8 mouse cellular contexts compared by ENCODE assay signal in genomic region chrX:150814139-150814469, GRCm38 (mm10). TPM values are rescaled to one million over a fixed set of nuclear protein-coding genes. Genes with fewer than 3 reads are reported as not detected.
DNase-seq lines count a peak whose midpoint lies in the region; ATAC-seq and TF ChIP-seq lines count a peak whose summit lies in the region.

Gene Maged2, minus strand, starts transcription at chrX:150814345.

- peaks cover 11% of the 10 kb centered on the region; the same call in 1 of the 2 replicates for H3K36me3 ChIP-seq in lung, embryonic 16.5 days (ENCODE audit: control insufficient read depth, insufficient read depth, low read length)
- no peaks in the 10 kb centered on the region for H3K36me3 ChIP-seq in liver, embryonic 15.5 days (replicated peaks)
- no peaks in the 10 kb centered on the region for H3K36me3 ChIP-seq in testis, adult 2 months (ENCODE audit: control insufficient read depth, insufficient read depth, low read length)

- intact Hi-C loops in gastrocnemius, postnatal 14 days (cut with DNase I; ENCODE audit: low total_unique reads), result no loop called here

- H3K27me3 ChIP-seq in lung, embryonic 16.5 days (ENCODE audit: control insufficient read depth, insufficient read depth, low read depth, low read length), result no peaks in the 10 kb centered on the region
- no peaks in the 10 kb centered on the region for H3K27me3 ChIP-seq in liver, embryonic 15.5 days
- H3K27me3 ChIP-seq in testis, adult 2 months (ENCODE audit: control insufficient read depth, insufficient read depth, low read length), result no peaks in the 10 kb centered on the region

- ATAC-seq in lung, embryonic 16.5 days (ENCODE audit: low read depth), result peak; percentile 74
- no peak for ATAC-seq in inflammation-experienced regulatory T-cells, adult 6 months
- ATAC-seq in liver, embryonic 15.5 days (ENCODE audit: insufficient read depth), result no peak

- peaks cover 4% of the 10 kb centered on the region; the same call in 1 of the 2 replicates for H3K4me1 ChIP-seq in lung, embryonic 16.5 days (replicated peaks; ENCODE audit: control insufficient read depth, insufficient read depth, low read length)
- 0 out of 2 replicates have a peak, but pooled peaks cover 3% of the 10 kb centered on the region for H3K4me1 ChIP-seq in liver, embryonic 15.5 days (replicated peaks)
- peaks cover 5% of the 10 kb centered on the region; the same call in 1 of the 2 replicates for H3K4me1 ChIP-seq in testis, adult 2 months (ENCODE audit: control insufficient read depth, insufficient read depth, low read length)

- no peak for DNase-seq in lung, postnatal 14 days
- no peak for DNase-seq in adrenal gland, postnatal 4 days (ENCODE audit: low spot score in 2 of 2)
- DNase-seq in gastrocnemius, postnatal 14 days, result peak; percentile 28
- no peak for DNase-seq in frontal cortex, postnatal 36 days (ENCODE audit: low spot score in 2 of 2)

- peak within 1 kb of the TSS; percentile 65 for H3K4me2 ChIP-seq in lung, embryonic 16.5 days (ENCODE audit: low read depth, low read length)
- H3K4me2 ChIP-seq in liver, embryonic 15.5 days, result peak within 1 kb of the TSS; percentile 62

- TF ChIP-seq POLR2A in testis, adult 2 months (IDR thresholded peaks at IDR 0.05; ENCODE audit: control insufficient read depth, low read depth, low read length), result peak; percentile 23; the same call in 1 of the 2 replicates

- no peaks in the 10 kb centered on the region for H3K9me3 ChIP-seq in lung, embryonic 16.5 days (ENCODE audit: control insufficient read depth, low read length)
- no peaks in the 10 kb centered on the region for H3K9me3 ChIP-seq in liver, embryonic 15.5 days (replicated peaks)

- peak within 1 kb of the TSS; percentile 60 for H3K4me3 ChIP-seq in lung, embryonic 16.5 days (ENCODE audit: low read length)
- peak within 1 kb of the TSS; percentile 48 for H3K4me3 ChIP-seq in liver, embryonic 15.5 days (replicated peaks)
- H3K4me3 ChIP-seq in testis, adult 2 months (ENCODE audit: control insufficient read depth, low read depth, low read length), result peak within 1 kb of the TSS; percentile 87

- no peak for TF ChIP-seq CTCF in testis, adult 2 months (IDR thresholded peaks at IDR 0.05; ENCODE audit: control insufficient read depth, insufficient read depth, insufficient replicate concordance, low read depth, low read length)

- WGBS in lung, embryonic 16.5 days, result 20% methylated on average over 7 of the region's 7 CpGs
- 16% methylated on average over 7 of the region's 7 CpGs for WGBS in liver, embryonic 15.5 days (ENCODE audit: insufficient replicate concordance)

- H3K27ac ChIP-seq in lung, embryonic 16.5 days (ENCODE audit: low read length), result peak within 1 kb of the TSS; percentile 93
- no peak within 1 kb of the TSS for H3K27ac ChIP-seq in liver, embryonic 15.5 days (replicated peaks)
- peak within 1 kb of the TSS; percentile 72 for H3K27ac ChIP-seq in testis, adult 2 months (ENCODE audit: control insufficient read depth, insufficient read depth, low read depth, low read length)

- peak within 1 kb of the TSS; percentile 71 for H3K9ac ChIP-seq in lung, embryonic 16.5 days (ENCODE audit: low read length)
- no peak within 1 kb of the TSS for H3K9ac ChIP-seq in liver, embryonic 15.5 days

RNA-seq across cellular contexts. Expression of gene Maged2, which starts in this region (rescaled TPM):
- 863 and 886 TPM in 2 replicates for polyA plus RNA-seq in lung, embryonic 16.5 days (2015; fragmentation: Nextera tagmentation; extraction: Ambion mirVana)
- total RNA-seq in adrenal gland, postnatal 4 days (2021), result 100 to 1,000 TPM; 243 to 258 TPM
- 100 to 1,000 TPM; 324 to 372 TPM for total RNA-seq in gastrocnemius, postnatal 14 days (2021)
- polyA plus RNA-seq in inflammation-experienced regulatory T-cells, adult 6 months (2017; shearing (Covaris generic)), result 10 to 100 TPM; 14.3 to 39.7 (median 19.2) TPM
- 64.8 and 66.6 TPM in 2 replicates for polyA plus RNA-seq in liver, embryonic 15.5 days (2015; fragmentation: Nextera tagmentation; extraction: Ambion mirVana)
- 19.5 and 21.5 TPM in 2 replicates for polyA plus RNA-seq in testis, adult 2 months (2012; rRNA removed)

Comparison
In these comparisons a context has a peak if more than half of its experiments do, and no peak if none do; other contexts are left out.
1. RNA of gene Maged2 (polyA plus RNA-seq): 863 to 886 TPM in lung, embryonic 16.5 days; 64.8 to 66.6 TPM in liver, embryonic 15.5 days, 19.5 to 21.5 TPM in testis, adult 2 months and 14.3 to 39.7 TPM in inflammation-experienced regulatory T-cells, adult 6 months; every median in the first group is over 10 times any median in the second.
2. Peak in every context shown above with its lines, with median percentiles within 50 percentile points of each other: H3K4me3 ChIP-seq.